Mouse (Mus musculus): ENCODE results near the gene Pde1b.

DNA sequence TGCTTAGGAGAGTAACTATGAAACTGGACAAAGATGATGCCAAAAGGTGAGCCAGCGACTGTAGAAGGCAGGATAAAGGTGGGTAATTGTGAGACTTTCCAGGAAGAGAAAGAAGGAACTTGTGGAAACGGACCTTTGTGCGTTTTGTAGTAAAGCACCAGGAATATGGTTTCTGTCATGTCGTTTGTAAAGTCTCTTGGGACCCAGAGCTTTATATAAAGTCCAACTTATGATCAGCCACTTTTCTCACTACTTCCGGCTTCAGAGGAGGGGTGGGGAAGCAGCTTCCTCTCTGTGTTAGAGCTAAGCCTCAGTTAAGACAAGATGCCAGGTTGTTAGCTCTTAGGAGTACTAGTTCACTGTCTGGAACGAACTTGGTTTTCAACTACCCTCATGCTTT is 48.4 kb upstream of the Pde1b start:
- no peak for TF ChIP-seq CTCF (conservative IDR thresholded peaks at IDR 0.05; ENCODE audit: insufficient read depth, insufficient read length, low read depth, low read length)
- no peak for TF ChIP-seq POLR2A (IDR thresholded peaks at IDR 0.05; ENCODE audit: low read depth, low read length)
